Mouse (Mus musculus) lung, postnatal 0 days (tissue): ENCODE results near the gene Glb1l.

Experiments used
- CTCF ChIP-seq: IDR thresholded peaks from 2 replicates; pipeline ENCODE4 v1.5.1; 2016; ENCODE audit warnings: antibody characterized with exemption, mild to moderate bottlenecking
- EP300 ChIP-seq: IDR thresholded peaks from 2 replicates; pipeline ENCODE4 v1.6.1; 2016; ENCODE audit warnings: antibody characterized with exemption, mild to moderate bottlenecking, control low read depth

DNA sequence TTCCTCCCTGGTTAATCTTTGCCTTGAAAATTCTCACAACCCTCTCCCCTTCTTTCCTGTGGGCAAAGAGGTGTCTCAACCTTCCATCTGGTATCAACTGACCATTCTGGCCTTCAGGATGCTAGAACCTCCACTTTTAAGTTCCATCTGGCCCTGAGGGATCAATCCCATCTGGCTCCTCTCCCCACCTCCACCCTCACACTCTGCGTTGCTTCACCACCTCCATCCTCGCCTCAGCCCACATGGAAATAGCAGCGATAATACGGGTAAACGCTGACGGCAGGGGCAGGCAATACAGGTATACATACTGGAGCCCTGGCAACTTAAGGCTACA, 7.2 kb upstream of the Glb1l start:
- TF ChIP-seq CTCF (no peak), EP300 (no peak)
